Mouse (Mus musculus) ES-E14 (cell line): ENCODE data around the gene Cldn5. TPM values are rescaled to one million over a fixed set of nuclear protein-coding genes. Genes with fewer than 3 reads are reported as not detected.
A peak's percentile ranks its signal among the peaks of the same experiment; 100 is the strongest.

ENCODE experiments used
- DNase-seq: peaks from one replicate; pipeline ENCODE4 v3.0.0-alpha.2; 2013; ENCODE audit warnings: low read depth, low spot score
- H3K27ac ChIP-seq: 2 replicates; pipeline ENCODE4 v1.5.1; 2012; ENCODE audit warnings: low read depth, mild to moderate bottlenecking, low read length, moderate library complexity, mixed read lengths; ENCODE audit not compliant: poor library complexity, insufficient read depth, severe bottlenecking
- H3K36me3 ChIP-seq: 2 replicates; pipeline ENCODE4 v1.6.1; 2012; ENCODE audit warnings: mild to moderate bottlenecking, low read length, moderate library complexity, mixed read lengths; ENCODE audit not compliant: control insufficient read depth, poor library complexity, insufficient read depth, severe bottlenecking
- H3K4me1 ChIP-seq, 2 experiments: fragments of 150-350 bp in 1 of 2; sonication (generic) in 1 of 2; 2 replicates each; pipeline ENCODE4 v1.6.1; 2012; ENCODE audit warnings: low read length in 2 of 2, mild to moderate bottlenecking in 1 of 2, mixed read lengths in 1 of 2; ENCODE audit not compliant: control insufficient read depth in 2 of 2, insufficient read depth in 2 of 2, poor library complexity in 1 of 2
- H3K4me3 ChIP-seq, 2 experiments: fragments of 150-350 bp in 1 of 2; sonication (generic) in 1 of 2; 2 replicates each; pipeline ENCODE4 v1.5.1; 2012; ENCODE audit warnings: low read length in 2 of 2, low read depth in 1 of 2, mild to moderate bottlenecking in 1 of 2, mixed read lengths in 1 of 2; ENCODE audit not compliant: insufficient read depth in 1 of 2, poor library complexity in 1 of 2, severe bottlenecking in 1 of 2
- H3K9ac ChIP-seq: 2 replicates; pipeline ENCODE4 v1.6.1; 2012; ENCODE audit warnings: low read depth, mild to moderate bottlenecking, low read length, mixed read lengths; ENCODE audit not compliant: poor library complexity, insufficient read depth, severe bottlenecking
- H3K9me3 ChIP-seq: fragments of 150-350 bp; sonication (generic); 2 replicates; pipeline ENCODE4 v1.6.1; 2012; ENCODE audit warnings: low read depth, mild to moderate bottlenecking, low read length; ENCODE audit not compliant: control insufficient read depth, insufficient read depth
- CHD2 ChIP-seq: IDR thresholded peaks from 2 replicates; pipeline ENCODE4 v1.6.1; 2014; ENCODE audit warnings: mild to moderate bottlenecking, low read depth, low read length, inconsistent platforms
- HCFC1 ChIP-seq: IDR thresholded peaks from 2 replicates; pipeline ENCODE4 v1.6.1; 2012; ENCODE audit warnings: low read length, inconsistent platforms, borderline replicate concordance; ENCODE audit not compliant: insufficient read depth
- MAFK ChIP-seq: IDR thresholded peaks from 2 replicates; pipeline ENCODE4 v1.6.1; 2014; ENCODE audit warnings: mild to moderate bottlenecking, low read depth, low read length, inconsistent platforms; ENCODE audit not compliant: insufficient read depth
- ZC3H11A ChIP-seq: IDR thresholded peaks from 2 replicates; pipeline ENCODE4 v1.6.1; 2012; ENCODE audit warnings: low read depth, mild to moderate bottlenecking, inconsistent platforms, low read length, borderline replicate concordance
- ZNF384 ChIP-seq: IDR thresholded peaks from 2 replicates; pipeline ENCODE4 v1.6.1; 2012; ENCODE audit warnings: low read depth, low read length, inconsistent platforms
- in situ Hi-C, 2 experiments: fragments of 600-800 bp; cut with MboI; formaldehyde crosslinking; loops; one replicate each; pipeline ENCODE4 v1.15.1; 2025; ENCODE audit warnings: low sequenced_read_pairs in 2 of 2, inconsistent platforms in 1 of 2; ENCODE audit not compliant: unreplicated experiment in 2 of 2
- total RNA-seq: library from RNA; depleted of rRNA; stranded (reverse); fragments of 300-350 nt; gene quantifications from 2 replicates; pipeline ENCODE4 v1.2.3, GENCODE M21; 2012

Cldn5 gene
- total RNA-seq, 1 experiment: 2.5 TPM

- no peak overlapping the region for H3K9ac ChIP-seq
- H3K36me3 ChIP-seq: no peaks in the 10 kb centered on the region
- TF ChIP-seq CHD2 (no peak), HCFC1 (no peak), MAFK (no peak), ZNF384 (no peak), ZC3H11A (no peak)
- no peak overlapping the region for H3K27ac ChIP-seq
- DNase-seq: no peak
- H3K4me3 ChIP-seq: no peak overlapping the region
- in situ Hi-C loops: no loop called here
- peaks cover 3 to 12% of the 10 kb centered on the region in 2 experiments; a peak in 2 of 4 replicates for H3K4me1 ChIP-seq
- no peaks in the 10 kb centered on the region for H3K9me3 ChIP-seq
Measured at GRCm38 (mm10) chr16:18733100-18733956, 43.3 kb upstream of the Cldn5 start.

- no peak overlapping the region for H3K4me3 ChIP-seq
- in situ Hi-C loops: no loop called here
- TF ChIP-seq ZNF384 (no peak), ZC3H11A (no peak), MAFK (no peak), CHD2 (no peak), HCFC1 (no peak)
Measured at GRCm38 (mm10) chr16:18738303-18738702, 38.3 kb upstream of the Cldn5 start.

GRCm38 (mm10) chr16:18746268-18747122 is 30.2 kb upstream of the Cldn5 start:
- TF ChIP-seq CHD2: no peak
- no peak for TF ChIP-seq ZNF384
- no peak for TF ChIP-seq ZC3H11A
- no peak for TF ChIP-seq HCFC1
- TF ChIP-seq MAFK: no peak
- DNase-seq: no peak
- Histone ChIP-seq H3K9ac (no peak overlapping the region), H3K4me1 (peaks cover 0 to 5% of the 10 kb centered on the region in 2 experiments; a peak in 1 of 4 replicates), H3K27ac (no peak overlapping the region), H3K4me3 (no peak overlapping the region), H3K36me3 (no peaks in the 10 kb centered on the region), H3K9me3 (no peaks in the 10 kb centered on the region)
- in situ Hi-C loops: no loop called here

More at GRCm38 (mm10) chr16:18738303-18738702, 38.3 kb upstream of the Cldn5 start:
- Histone ChIP-seq H3K27ac (peak overlapping the region; percentile 84; the same call in 1 of the 2 replicates), H3K4me1 (peaks cover 9 to 32% of the 10 kb centered on the region in 2 experiments; a peak in 3 of 4 replicates), H3K9me3 (no peaks in the 10 kb centered on the region), H3K36me3 (no peaks in the 10 kb centered on the region), H3K9ac (peak overlapping the region; percentile 45; the same call in 1 of the 2 replicates)
- peak; percentile 27 for DNase-seq

GRCm38 (mm10) chr16:18751101-18751500 is 25.5 kb upstream of the Cldn5 start:
- no peak for DNase-seq
- TF ChIP-seq ZC3H11A (no peak), HCFC1 (no peak), MAFK (no peak)
- no peaks in the 10 kb centered on the region for H3K36me3 ChIP-seq
- H3K4me3 ChIP-seq: no peak overlapping the region
- in situ Hi-C loops: no loop called here
- no peak overlapping the region for H3K9ac ChIP-seq
- H3K4me1 ChIP-seq: no peaks in the 10 kb centered on the region
- H3K27ac ChIP-seq: no peak overlapping the region
- H3K9me3 ChIP-seq: no peaks in the 10 kb centered on the region
